Mouse (Mus musculus) ovary, adult 18-20 months (tissue): ENCODE measurements around the gene Mkrn2os.

Source experiments
- DNase-seq: peaks from one replicate; pipeline ENCODE4 v3.0.0; 2022; ENCODE audit warnings: low spot score, mixed read lengths

Gene Mkrn2os

DNA sequence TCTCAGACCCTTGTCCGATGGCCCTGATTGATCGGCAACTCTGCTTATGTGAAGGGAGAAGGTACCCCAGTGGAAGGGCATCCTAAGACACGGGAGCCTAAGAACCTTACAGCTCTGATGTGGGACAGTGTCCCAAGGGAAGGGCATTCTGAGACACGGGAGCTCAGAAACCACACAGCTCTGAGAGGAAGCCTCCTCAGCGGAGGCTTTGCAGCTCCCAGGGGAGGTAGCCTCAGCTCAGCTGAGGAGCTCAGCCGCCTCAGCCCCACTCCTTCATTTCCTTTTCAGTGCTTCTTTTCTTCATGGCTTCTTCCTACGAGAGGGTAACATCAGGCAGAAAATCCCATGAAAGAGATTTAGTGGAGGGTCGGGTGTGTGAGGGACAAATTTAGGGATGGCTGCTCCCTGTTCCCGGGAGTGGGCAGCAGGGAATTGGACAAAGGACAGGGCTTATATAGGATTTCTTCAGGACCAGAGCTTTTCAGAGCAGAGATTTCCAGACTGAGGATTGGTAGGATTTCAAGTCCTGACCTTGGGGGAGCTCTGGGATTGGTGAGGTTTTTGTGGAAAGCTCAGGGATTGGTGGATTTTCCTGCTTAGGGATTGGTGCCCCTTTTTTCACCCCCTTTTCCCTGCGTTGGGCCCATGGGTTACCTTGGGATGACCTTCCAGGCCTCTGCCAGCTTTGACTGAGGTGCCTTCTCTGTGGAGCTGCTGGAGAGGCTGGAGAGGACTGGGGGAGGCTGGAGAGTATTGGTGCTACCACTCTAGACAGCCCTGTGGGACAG lies 9.9 kb downstream of the Mkrn2os start:
- DNase-seq: no peak

DNA sequence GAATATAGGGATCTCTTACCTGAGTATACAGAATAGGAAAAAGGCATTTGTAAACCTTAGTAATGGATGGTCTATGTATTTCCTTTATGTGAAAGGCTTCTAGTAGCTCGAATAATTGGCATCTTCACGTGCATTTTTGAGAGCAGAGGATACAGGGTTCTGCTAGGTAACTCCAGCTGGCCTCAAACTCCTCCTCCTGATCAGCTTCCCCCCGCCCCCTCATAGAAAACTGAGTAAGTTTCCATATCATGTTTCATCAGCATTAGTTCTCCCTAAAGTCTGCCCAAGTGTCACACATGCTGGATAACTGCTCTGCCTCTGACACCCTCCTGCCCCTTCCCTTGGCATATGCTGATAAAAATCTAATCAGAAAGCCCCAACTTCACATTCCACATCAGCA lies 11.6 kb downstream of the Mkrn2os start:
- no peak for DNase-seq

DNA sequence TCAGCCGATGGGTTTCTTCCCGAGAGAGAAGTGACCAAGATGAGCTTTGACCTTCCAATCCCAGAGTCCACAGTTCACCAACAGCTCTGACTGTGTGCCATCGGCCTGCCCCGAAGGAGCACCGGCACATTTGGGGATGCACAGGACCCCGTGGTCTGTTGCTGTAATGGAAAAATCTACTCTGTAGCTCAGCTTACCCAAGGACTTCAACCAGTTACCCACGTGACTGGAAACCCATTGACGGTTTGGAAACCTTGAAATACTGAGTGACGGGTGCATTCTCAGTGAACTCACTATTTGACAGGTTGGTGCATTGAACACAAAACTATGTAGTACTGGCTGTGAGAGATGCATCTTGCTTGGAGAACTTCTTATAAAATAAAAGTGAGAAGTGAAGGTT lies 14.4 kb downstream of the Mkrn2os start:
- DNase-seq: no peak

DNA sequence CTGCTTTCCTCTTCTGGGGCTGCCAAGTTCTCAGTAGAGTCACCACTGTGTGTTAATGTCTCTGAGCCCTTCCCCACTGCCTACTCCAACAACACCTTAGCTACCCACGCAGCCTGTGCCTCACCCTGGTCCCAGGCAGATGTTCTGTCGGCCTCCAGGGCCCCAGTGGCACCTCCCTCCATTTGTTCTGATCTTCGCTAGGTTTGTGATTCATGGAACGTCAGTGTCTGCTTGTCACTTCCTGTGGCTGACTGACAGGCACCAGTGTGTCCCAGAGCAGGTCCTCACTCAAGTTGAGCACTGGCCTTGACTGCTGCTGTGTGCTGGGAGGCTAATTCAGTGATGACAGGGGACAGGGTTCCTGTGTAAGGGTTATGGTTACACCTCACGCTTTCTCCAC lies 15.0 kb downstream of the Mkrn2os start:
- DNase-seq: no peak

DNA sequence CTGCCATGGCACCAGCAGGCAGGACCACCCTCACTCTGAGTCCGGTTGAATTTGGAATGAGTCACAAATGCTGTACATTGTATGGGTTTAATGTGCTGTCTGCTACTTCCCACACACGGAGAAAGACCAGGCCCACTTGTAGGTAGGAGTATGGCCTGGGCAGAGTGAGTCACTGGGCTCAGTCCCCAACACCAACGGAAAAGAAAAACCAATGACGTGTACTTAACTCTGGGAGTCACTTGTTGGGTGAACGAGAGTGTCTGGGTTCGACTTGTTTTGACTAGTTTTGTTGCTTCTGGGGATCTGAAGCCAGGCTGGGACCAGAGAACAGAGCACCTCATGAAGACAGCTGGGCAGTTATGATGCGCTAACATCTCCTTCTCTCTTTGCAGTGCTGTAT lies 18.2 kb downstream of the Mkrn2os start:
- DNase-seq: no peak

DNA sequence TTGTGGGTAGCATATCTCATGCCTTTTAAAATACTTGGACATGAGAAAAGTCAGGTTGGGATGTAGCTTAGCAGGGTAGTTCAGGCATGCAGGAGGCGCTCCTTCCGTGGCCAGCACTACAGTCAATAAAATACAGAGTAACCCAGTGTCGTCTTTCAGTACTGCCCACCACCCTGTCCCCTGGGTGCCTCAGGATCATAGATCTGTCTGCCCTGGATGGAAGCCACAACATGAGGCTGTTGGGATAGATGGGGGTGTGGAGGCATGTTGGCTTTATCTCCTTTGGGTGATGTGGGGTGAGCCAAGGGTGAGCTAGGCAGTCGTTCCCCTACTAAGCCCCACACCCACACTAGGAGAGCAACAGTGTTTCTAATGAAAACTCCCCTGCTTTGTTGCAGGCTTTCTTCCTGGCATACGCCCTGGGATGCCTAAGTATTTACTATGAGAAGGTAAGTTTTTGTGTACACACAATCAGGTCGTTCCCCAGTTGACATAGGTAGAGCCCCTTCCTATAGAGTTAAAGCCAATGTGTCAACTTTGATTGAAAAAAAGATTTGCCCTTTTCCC lies 26.8 kb downstream of the Mkrn2os start:
- DNase-seq: no peak

DNA sequence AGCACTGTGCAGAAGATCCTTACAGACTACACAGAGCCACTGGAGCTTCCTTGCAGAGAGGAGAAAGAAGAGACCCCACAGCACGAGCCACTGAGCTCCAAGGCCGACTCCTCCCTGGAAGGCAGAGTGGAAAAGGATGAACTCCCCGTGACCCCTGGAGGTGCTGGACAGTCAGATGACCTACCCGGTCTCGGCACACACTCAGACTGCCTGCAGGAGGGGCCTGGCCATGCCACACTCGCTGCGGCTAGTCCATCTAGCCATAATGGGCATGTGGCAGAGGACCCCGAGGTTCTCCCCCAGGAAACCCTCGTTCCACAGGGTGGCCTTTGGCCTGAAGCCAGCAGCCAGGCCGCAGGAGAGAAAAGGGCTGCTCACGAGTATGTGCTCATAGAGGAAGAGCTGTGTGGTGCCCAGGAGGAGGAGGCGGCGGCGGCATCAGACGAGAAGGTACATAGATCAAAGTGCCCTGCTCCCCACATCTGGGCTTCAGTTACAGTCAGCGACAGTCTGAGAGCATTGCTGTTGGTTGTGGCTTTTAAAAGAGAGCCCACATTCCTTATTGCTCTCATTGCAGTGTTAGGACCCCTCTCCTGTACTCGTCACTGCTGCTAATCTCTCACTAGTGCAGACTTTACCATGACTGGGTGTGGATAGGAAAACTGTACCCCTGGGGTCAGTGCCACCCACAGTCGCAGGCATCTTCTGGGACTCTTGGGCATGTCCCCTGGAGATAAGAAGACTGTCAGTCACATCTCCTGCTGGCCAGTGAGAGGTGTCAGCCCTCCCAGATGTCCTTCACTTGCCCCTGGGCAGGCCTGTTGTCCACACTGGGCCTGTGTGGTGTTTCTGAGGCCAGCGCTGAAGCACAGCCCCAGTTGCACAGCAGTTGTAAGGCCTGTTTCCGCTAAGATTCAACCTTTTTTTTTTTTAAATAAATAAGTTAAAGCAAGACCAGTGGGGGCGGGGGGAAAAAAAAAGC lies 32.4 kb downstream of the Mkrn2os start:
- peak; percentile 25 for DNase-seq

DNA sequence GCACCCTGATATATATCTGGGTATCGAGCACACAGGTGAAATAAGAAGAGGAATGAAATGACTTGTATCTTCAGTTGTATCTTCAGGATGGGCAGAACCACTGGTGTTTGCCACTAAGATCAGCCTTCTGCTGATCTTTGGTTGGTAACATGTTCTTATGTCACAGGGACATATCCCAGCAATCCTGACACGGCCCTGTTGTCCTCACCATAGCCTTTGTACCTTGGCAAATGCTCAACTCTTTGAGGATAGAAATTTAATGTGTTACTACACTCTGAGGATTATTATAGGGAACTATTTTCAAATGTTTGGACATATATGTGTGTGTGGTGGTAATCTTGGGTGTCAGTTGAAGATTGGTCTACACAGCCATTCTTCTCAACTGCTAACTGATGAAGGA lies 34.2 kb downstream of the Mkrn2os start:
- DNase-seq: no peak

DNA sequence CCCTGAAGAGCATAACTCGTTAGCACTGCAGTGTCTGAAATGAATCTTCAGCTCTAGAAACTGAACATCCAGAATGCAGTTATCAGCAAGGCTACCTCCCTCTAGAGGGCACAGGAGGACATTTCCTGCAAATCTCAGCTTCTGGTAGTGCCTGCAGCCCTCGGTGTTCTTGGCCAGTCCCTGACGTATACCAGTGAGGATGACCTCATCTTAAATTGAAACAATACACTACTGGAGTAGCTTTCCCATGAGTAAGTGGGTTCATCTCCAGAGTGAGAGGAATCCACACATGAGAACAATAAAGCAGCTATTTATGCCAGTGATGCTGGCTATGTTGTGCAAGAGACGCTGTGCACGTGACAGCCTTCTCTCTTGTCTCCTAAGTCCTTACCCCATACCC lies 36.9 kb downstream of the Mkrn2os start:
- DNase-seq: no peak

DNA sequence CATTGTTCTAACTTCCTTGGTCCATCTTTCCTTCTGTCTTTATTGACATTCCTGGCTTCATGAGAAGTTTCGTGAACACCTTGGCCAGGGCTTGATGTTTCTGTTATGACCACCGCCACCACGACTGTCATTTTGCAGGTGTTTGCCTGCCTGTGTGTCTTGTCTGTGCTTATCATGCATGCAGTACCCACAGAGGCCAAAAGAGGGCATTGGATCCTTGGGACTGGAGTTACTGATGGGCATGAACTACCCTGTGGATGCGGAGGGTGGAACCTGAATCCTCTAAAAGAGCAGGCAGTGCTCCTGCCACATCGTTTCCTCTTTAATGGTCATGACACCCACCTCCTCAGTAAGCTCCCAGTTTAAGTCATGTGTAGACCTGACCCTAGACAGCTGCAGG lies 46.1 kb downstream of the Mkrn2os start:
- DNase-seq: no peak

DNA sequence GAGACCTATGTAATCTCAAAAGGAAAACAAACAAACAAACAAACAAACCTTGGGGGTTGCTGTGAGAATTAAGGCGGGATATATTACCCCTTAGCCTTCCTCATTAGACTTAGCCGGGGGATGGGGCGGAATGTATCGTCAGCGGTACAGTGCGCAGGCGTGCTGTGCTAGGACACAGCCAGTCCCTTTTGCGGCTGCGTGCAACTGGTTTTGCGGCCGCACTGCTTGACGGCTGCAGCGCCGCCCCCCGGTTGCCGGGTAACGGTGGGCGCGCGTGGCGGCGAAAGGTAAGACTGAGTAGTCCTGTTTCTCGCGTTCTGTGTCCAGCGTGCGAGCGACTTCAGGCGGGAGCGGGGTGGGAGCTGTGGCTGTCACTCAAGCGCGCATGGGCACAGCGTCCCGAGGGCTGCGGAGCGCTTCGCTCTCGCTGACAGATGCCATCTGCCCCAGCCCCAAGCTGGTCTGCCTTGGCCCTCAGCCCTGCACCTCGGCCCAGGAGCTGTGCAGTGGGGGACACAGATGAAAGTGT lies 47.9 kb downstream of the Mkrn2os start, which contains the start of gene Tsen2:
Tsen2 (plus strand) TSS at position 223 of the 529 bp plus-strand sequence.
- DNase-seq: peak; percentile 93

DNA sequence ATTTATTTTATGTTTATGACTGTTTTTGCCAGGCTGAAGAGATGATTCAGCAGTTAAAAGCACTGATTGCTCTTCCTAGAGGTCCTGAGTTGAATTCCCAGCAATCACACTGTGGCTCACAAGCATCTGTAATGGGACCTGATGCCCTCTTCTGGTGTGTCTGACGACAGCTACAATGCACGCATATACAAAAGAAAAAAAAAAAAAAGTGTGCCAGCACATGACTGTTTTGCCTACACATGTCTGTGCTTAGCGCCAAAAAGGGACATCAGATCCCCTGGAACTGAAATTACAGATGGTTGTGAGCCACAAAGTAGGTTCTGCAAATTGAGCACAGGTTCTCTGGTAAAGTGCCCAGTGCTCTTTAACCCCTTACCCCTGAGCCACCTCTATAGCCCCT lies 50.0 kb downstream of the Mkrn2os start:
- no peak for DNase-seq

DNA sequence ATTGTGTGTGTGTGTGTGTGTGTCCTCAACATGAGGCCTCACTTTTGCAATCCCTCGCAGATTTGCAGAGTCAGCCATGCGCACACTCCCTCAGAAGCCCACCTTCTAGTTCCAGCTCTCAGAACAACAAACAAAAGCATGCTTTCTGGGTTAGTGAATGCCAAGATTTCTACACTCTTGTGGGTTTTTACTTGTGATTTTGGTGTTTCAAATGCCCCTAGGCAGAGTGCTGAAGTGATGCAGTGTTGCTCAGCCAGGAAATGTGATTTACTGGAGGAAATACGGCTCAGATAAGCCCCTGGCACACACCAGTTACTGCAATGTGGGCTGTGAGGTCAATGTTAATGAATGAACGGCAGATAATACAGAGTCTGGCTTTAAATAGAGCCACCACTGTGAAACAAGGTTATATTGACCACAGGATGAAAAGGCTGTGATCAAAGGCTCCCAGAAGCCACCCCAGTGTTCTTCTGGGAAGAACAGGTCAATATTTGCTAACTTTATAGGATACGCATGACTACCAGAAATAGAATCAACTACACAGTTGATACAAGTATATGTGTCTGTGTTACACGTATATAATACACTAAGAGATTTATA lies 50.6 kb downstream of the Mkrn2os start:
- no peak for DNase-seq

DNA sequence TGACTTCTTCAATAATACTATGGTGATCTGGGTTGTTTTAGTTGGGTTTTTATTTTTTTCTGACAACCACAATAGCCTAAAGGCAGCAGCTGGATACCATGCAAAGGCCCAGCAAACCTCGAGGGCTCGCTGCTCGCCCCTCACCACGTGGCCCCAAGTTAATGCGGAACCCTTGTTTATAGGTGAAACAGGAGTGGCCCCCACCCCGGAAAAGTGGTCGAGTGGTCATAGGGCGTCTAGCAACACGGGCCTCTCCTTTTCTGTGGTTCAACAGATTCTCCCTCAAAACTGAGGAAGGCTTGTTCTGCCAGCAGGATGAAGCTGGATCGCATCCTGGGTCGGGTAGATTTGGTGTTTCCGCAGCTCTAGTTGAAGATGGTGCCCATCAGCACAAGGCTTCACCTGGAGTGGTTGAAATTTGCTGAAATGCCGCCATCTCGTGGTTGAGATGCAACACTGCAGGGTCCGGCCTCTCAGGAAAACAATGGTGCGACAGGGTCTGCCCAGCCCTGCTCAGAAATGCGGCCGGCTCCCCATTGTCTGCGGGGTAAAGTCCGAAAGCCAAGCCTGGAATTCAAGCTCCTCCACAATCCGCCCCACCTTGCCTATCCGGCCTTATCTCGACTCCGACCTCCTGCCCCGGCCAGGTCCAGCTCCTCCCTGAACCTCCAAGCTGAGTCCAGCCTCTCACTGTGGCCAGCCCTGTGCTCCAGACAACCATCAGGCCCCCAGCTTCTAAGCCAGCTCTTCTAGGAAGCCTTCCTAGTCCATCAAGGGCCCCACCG lies 53.5 kb downstream of the Mkrn2os start:
- DNase-seq: peak; percentile 55

DNA sequence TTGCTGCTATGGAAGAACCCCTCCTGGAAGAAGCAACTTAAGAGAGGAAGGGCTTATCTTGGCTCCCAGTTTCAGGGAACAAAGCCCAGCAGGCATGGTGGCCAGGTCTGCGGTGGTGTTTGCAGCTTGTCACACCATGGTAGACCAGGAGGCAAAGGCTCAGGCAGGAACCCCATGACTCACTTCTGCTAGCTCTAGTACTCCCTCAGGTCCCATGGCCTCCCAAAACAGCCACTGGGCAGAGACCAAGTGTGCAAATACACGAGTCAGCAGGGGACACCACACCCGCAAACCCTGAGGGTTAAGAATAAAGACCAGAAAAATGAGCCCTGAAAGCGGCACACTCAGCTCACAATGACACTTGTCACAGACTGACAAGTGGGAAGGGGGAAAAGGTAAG lies 56.2 kb downstream of the Mkrn2os start:
- no peak for DNase-seq

DNA sequence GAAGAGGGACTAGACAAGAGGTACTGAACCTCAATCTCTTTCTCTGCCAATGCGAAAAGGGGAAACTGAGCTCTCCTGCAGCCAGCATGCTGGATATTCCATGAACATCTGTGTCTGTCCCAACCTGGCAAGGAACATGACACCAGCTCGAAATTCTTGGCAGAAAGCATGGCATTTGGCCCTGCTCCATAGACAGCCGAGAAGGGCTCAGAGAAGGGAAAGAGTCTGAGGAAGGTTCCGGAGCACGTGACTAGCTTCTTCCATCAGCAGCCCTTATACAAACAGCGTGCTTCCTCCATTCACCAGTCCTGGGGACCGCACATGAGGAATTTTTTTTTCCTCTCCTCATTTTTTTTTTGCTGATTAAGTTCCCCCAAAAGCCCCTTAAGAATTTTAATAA lies 57.8 kb downstream of the Mkrn2os start:
- no peak for DNase-seq
